Mouse (Mus musculus) left cerebral cortex, adult 2 months (tissue): ENCODE data around the gene Wdr25. TPM values are rescaled to one million over a fixed set of nuclear protein-coding genes. Genes with fewer than 3 reads are reported as not detected.

ENCODE experiments used
- DNase-seq, 2 experiments: peaks; one replicate each; pipeline ENCODE4 v3.0.0; 2021 to 2022; ENCODE audit warnings: low spot score in 2 of 2, mixed read lengths in 1 of 2; ENCODE audit errors: extremely low spot score in 1 of 2
- H3K27ac ChIP-seq: fragments of 200-600 bp; 2 replicates; pipeline ENCODE4 v1.8.1; 2022
- H3K4me3 ChIP-seq: fragments of 200-600 bp; 2 replicates; pipeline ENCODE4 v1.8.1; 2022
- CTCF ChIP-seq: fragments of 200-600 bp; IDR thresholded peaks from 2 replicates; pipeline ENCODE4 v1.8.1; 2022; ENCODE audit warnings: antibody characterized with exemption, mild to moderate bottlenecking, moderate library complexity
- intact Hi-C: fragments of 180-260 bp; cut with DNase I; formaldehyde crosslinking; loops from one replicate; pipeline ENCODE4 v1.15.1; 2025
- total RNA-seq, 2 experiments: library from RNA; stranded (reverse); gene quantifications; 2 replicates each; pipeline ENCODE4 v1.2.3; 2021

The Wdr25 gene
- total RNA-seq, 2 experiments from 2014 or later = 10.2 to 13.4 TPM

- intact Hi-C loops = loop anchor here (1.0 to 10.0 kb wide), 7 partner anchors 534 to 1495 kb away; no protein-coding TSS in a partner anchor
- no peak overlapping the region for H3K27ac ChIP-seq
- no peak overlapping the region for H3K4me3 ChIP-seq
- DNase-seq = peak; percentile 72 to 74
- TF ChIP-seq CTCF = peak; percentile 88
These were observed 9.5 kb downstream of the Wdr25 start for GRCm38 (mm10) chr12:108902940-108903339.

- peak; percentile 71 to 73 for DNase-seq
- TF ChIP-seq CTCF = peak; percentile 88
- intact Hi-C loops = loop anchor here (1.0 to 10.0 kb wide), 8 partner anchors 490 to 1495 kb away; no protein-coding TSS in a partner anchor
- Histone ChIP-seq H3K4me3 (no peak overlapping the region), H3K27ac (no peak overlapping the region; the same call in 1 of the 2 replicates)
These were observed 10.3 kb downstream of the Wdr25 start for GRCm38 (mm10) chr12:108903600-108904275.

- DNase-seq = no peak
- TF ChIP-seq CTCF = no peak
- Histone ChIP-seq H3K4me3 (no peak overlapping the region), H3K27ac (no peak overlapping the region; the same call in 1 of the 2 replicates)
- intact Hi-C loops = loop anchor here (1.0 to 10.0 kb wide), 6 partner anchors 489 to 1473 kb away; no protein-coding TSS in a partner anchor
These were observed 10.8 kb downstream of the Wdr25 start for GRCm38 (mm10) chr12:108904276-108904653.

GRCm38 (mm10) chr12:108905620-108906302 lies 12.3 kb downstream of the Wdr25 start:
- no peak for TF ChIP-seq CTCF

GRCm38 (mm10) chr12:108906398-108906797 lies 13.0 kb downstream of the Wdr25 start:
- Histone ChIP-seq H3K27ac (no peak overlapping the region), H3K4me3 (no peak overlapping the region)
- no peak for DNase-seq
- no peak for TF ChIP-seq CTCF
- intact Hi-C loops = loop anchor here (10.0 kb wide), 2 partner anchors 688 to 1048 kb away; no protein-coding TSS in a partner anchor

More at GRCm38 (mm10) chr12:108905620-108906302, 12.3 kb downstream of the Wdr25 start:
- intact Hi-C loops = loop anchor here (10.0 kb wide), 2 partner anchors 689 to 1049 kb away; no protein-coding TSS in a partner anchor
- no peak overlapping the region for H3K4me3 ChIP-seq
- no peak overlapping the region for H3K27ac ChIP-seq
- no peak for DNase-seq

GRCm38 (mm10) chr12:108909846-108910433 lies 16.5 kb downstream of the Wdr25 start:
- TF ChIP-seq CTCF = no peak
- DNase-seq = no peak
- no peak overlapping the region for H3K27ac ChIP-seq
- intact Hi-C loops = loop anchor here (10.0 kb wide), 2 partner anchors 685 to 1045 kb away; no protein-coding TSS in a partner anchor
- H3K4me3 ChIP-seq = no peak overlapping the region

- intact Hi-C loops = no loop called here
- no peak for TF ChIP-seq CTCF
- Histone ChIP-seq H3K27ac (no peak overlapping the region), H3K4me3 (no peak overlapping the region)
- DNase-seq = no peak
These were observed 19.0 kb downstream of the Wdr25 start for GRCm38 (mm10) chr12:108912442-108912841.

GRCm38 (mm10) chr12:108914198-108914597 lies 20.8 kb downstream of the Wdr25 start:
- no peak for DNase-seq
- TF ChIP-seq CTCF = no peak
- H3K4me3 ChIP-seq = no peak overlapping the region
- intact Hi-C loops = no loop called here
- no peak overlapping the region for H3K27ac ChIP-seq

- no peak overlapping the region for H3K27ac ChIP-seq
- H3K4me3 ChIP-seq = no peak overlapping the region
- DNase-seq = no peak
- TF ChIP-seq CTCF = no peak
- intact Hi-C loops = no loop called here
These were observed 21.4 kb downstream of the Wdr25 start for GRCm38 (mm10) chr12:108914709-108915340.

GRCm38 (mm10) chr12:108915893-108916292 lies 22.5 kb downstream of the Wdr25 start:
- DNase-seq = peak; percentile 55 to 61
- no peak overlapping the region for H3K4me3 ChIP-seq
- intact Hi-C loops = no loop called here
- peak overlapping the region; percentile 72 for H3K27ac ChIP-seq
- no peak for TF ChIP-seq CTCF

GRCm38 (mm10) chr12:108916447-108917042 lies 23.1 kb downstream of the Wdr25 start:
- H3K4me3 ChIP-seq = no peak overlapping the region
- no peak for DNase-seq
- H3K27ac ChIP-seq = peak overlapping the region; percentile 72
- intact Hi-C loops = no loop called here
- no peak for TF ChIP-seq CTCF
